Mouse (Mus musculus): Measurements from ENCODE around the gene Gstt1.
"Not testable (repeated sequence)": the region's sequence is repeated elsewhere in the genome, so short reads cannot be mapped to it uniquely, and the experiment has no call there.

Gene Gstt1

DNA sequence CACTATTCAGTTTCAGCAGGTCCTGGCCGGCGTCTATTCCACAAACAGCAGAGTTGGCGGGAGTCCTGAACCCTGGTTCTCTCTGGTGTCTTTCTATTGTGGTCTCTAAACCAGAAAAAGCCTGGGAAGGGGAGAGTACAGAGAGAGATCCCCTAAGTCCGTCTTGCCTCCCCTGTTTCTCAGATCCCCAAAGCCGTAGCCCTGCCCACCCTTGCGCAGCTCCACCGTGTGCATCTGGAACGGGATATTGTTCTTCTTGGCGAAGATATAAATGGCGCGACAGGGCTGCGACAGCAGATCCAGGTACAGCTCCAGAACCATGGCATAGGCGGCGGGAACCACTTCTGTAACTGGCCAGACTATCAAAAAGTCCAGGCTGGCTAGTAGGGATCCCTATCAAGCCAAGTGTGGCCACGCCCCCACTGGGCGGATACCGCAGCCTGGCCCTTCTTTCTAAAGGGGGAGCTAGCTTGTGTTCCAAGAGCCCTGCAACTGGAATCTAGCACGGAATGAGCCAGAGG lies at the start of gene Gstt1:
Gene Gstt1, minus strand, starts transcription at position 409 of the 521 bp plus-strand sequence.
- in situ Hi-C loops (cut with MseI, MboI), result no loop called here

DNA sequence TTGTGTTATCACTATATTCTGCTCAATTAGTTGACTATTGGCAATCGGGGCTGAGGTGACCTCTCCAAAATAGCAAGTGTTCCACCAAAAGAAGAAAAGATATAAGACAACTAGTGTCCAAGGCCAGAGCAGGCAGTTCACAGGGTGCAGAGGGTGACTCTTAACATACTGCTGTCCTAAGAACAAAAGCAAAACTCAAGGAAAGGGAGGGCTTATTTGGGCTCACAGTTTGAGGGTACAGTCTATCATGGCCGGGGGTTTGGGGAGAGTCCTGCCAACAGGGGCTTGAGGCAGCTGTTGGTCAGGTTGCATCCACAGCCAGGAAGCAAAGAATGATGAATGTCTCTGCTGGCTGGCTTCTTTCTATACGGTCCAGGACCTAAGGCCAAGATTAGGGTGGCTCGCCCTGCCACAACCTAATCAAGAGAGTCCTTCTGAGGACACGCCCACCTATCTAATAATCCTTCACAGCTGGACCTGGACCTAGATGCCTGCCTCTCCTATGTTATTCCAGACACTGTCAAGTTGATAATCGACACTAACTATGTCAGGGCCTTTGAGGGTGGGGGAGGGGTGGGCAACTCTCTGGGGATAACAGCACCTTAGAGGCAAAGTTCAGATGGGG lies 47.0 kb upstream of the Gstt1 start:
- in situ Hi-C loops (cut with MseI, MboI), result no loop called here

DNA sequence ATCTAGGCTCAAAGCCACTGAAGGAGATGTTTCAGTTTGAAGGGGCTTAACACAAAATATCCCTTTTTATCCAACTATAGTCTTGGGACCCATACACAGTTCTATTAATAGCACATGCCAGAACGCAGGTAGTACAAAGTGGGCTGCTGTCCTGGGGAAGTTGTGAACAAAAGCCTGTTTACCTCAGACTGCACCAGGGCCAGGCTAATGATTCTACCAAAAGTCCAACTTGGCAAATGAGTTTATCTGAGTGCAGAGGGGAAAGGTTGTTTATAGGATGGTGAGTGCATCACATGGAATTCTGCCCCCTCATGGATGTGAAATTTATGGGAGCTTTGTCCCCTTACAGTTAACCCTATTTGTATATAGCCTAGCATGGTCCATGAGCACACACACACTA lies 46.4 kb upstream of the Gstt1 start:
- in situ Hi-C loops (cut with MseI, MboI), result no loop called here

DNA sequence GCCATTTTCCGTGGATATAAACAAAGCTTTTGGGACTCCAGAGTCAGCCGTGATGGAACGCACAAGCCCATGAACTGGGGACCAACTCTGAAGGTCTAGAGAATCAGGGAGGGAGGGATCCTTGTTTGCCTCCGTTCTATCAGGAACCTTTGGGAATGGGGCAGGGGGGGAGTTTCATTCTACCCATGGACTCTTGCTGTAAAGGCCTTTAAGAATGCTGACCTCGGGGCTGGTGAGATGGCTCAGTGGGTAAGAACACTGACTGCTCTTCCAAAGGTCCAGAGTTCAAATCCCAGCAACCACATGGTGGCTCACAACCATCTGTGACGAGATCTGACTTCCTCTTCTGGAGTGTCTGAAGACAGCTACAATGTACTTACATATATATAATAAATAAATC lies 45.5 kb upstream of the Gstt1 start:
- in situ Hi-C loops (cut with MseI, MboI), result not testable (repeated sequence)

DNA sequence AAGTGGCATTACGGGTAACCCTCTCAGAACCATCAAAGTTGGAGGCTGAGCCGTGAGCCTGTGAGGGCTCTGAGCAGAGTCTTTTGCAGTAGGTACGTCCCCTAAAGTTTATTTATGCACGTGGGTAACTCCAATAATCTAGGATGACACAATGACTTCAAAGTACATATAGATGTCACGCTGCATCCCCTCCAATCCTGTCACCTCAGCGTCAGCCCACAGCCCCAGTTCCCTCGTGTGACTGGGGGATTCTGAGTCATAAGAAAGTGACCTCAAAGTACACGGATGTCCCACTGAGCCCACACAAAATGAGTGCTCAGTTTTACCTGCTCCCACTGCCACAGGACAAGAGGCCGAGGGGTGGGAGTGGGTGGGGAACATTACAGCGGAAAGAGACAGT lies 40.7 kb upstream of the Gstt1 start:
- in situ Hi-C loops (cut with MseI, MboI), result no loop called here

DNA sequence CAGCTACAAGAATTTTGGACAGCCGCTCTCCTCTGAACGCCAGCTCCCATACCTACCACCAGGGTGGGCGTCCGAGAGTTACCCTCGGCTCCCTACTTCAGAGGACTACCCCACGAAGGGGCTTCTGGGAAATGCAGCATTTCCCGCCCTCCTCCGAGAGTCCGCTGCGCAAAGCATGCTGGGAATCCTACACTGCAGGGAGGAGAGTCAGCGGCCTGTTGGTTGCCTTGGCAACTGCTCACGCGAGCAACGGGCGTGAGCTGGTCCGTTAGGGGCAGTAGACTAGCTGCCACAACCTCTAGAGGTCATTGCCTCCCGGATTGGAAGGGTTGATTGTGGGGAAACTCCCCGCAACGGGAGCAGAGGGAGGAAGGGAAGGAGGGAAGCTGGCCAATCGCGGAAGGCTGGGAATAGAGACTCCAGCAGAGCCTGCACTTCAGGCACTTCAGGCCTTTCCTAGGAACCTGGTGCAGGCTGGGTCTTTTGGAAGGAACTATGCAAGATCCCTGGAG lies 38.9 kb upstream of the Gstt1 start, which contains the start of gene Gstt2:
Gene Gstt2, minus strand, starts transcription at position 177 of the 512 bp plus-strand sequence.
- in situ Hi-C loops (cut with MseI, MboI), result no loop called here

DNA sequence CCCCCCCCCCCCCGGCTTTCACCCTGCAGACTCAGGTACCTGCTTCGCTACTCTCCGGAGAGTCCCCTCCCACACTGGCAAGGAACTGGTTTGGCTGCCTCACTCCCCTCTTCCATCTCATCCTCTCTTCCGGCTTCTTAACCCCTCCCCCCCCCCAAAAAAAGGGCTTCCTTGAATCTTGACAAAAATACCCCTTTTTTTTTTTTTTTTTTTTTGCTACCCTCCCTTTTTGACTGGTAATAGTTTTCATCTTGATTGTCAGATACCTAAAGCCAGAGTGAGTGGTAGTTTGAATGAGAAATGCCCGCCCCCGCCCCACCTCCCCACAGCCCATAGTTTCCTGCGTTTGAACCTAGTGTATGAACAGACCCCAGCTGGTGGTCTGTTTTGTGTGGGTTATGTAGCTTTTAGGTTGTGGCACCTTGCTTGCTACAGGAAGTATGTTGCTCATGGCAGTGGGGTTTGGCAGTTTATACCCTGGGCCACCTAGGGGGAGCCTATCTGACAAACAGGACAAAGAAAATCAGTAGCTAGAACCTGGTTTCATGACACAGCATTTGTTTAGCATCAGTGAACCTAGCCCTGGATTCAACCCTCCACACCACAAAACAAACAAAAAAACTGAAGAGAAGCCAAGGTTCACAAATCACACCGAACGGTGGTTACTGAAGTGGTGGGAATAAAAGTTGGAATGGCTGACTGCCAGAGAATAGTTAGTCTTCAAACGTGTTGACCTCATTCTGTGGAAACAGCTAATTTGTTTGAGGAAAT lies 37.6 kb upstream of the Gstt1 start:
- in situ Hi-C loops (cut with MseI, MboI), result no loop called here

DNA sequence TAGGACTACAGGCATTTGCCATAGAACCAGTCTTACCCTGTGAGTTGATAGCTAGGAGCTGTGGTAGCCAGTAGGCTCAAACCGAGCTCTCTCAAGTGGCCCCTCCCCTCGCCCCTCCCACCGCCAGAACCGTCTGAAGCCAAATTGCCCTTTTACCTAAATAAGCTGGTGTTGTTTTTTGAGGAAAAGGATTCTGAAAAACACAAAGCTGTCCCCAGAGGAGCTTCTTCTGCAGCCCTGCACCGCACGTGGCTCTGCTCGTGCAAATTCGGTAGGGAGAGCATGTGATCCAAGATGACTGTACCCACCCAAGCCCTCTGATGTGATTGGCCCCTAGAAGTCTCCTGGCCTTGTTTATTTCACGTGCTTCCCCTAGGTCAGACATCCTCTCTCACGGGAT lies 36.9 kb upstream of the Gstt1 start:
- in situ Hi-C loops (cut with MseI, MboI), result no loop called here

DNA sequence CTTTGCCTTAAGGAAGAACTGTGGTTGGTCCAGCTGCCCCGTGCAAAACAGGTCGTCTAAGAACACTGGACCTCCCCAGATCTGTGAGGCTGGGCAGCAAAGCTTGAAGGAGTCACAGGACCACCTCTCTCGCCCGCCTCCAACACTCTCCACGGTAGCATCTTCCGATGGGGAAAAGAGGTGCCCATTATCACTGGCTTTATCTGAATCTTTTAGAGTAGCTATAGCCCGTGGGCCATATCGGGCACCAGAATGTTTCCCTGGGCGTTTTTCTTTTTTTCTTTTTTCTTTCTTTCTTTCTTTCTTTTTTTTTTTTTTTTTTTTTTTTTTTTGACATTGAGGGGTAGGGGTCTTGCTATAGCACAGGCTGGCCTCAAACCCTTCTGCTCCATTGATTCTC lies 36.3 kb upstream of the Gstt1 start:
- in situ Hi-C loops (cut with MseI, MboI), result no loop called here

DNA sequence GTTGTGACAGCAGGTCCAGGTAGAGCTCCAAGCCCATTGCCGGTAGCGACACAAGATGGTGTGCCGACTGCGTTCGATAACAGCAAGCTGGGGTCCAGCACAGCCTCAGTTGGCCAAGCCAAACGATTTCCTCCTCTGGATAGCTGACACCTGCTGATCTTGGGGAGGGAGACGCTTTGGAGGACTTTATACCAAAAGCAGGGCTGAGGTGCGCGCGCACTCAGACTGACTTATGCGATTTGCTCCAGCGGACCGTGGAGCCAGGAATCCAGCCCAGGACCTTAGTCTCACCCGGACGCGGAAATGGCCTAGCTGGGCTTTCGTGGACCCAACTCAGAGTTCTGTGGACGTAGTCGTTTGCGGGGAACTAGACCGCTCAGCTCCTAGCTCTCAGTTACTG lies 35.9 kb upstream of the Gstt1 start:
- in situ Hi-C loops (cut with MseI, MboI), result no loop called here

DNA sequence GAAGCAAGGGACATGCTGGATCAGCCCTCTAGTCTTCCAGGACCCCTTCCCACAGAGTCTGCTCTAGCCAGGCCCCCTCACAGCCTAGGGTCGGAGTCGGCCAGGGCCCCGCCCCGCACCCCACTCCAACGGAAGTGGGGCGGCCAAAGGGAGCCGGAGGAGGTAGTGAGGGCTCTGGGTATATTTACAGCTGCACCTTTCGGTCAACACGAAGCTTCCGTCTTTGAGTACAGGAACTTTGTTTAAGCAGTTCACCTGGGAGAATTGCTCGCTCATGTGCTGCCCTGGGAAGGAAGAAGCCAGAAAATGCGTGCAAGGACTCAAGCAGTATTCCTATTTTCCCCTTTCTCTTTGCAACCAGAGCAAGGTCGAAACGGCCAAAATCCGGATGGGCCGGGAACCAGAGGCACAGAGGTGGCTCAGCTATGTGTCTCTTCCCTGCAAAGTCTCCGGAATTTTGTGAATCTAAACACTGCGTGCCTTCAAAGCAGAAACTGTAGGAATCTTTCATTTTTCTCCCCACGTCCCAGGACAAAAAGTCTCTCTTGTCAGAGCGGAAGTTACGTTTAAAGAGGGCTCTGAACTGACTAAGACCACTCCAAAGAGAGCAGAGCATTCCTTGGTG lies 35.2 kb upstream of the Gstt1 start:
- in situ Hi-C loops (cut with MseI, MboI), result no loop called here

DNA sequence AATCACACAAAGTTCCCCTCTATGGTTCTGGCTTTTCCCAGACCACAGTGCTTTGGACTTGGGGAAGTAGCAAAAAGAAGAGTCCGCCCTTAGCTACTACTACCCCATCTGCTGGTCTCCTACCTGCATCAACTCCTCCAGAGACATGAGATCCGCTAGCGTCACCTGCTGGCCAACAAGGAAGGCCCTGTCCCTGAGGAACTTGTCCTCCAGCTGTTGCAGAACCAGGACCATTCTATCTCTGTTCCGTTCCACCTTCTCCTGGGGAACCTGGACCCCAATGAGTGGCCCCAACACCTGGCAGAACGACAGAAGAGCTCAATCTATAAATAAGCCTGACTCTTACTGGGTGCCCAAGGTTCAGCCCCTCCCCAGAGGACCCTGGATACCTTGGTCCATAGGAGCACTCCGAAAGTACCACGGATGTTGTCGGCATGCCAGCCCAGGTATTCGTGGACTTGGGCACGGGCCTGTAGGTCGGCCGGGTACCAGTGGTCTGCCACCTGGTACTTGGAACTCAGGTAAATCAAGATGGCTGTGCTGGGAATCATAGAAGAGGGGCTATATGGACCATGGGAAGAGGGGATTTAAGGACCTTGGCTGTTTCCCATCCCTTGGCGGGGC lies 34.0 kb upstream of the Gstt1 start:
- in situ Hi-C loops (cut with MseI, MboI), result no loop called here

DNA sequence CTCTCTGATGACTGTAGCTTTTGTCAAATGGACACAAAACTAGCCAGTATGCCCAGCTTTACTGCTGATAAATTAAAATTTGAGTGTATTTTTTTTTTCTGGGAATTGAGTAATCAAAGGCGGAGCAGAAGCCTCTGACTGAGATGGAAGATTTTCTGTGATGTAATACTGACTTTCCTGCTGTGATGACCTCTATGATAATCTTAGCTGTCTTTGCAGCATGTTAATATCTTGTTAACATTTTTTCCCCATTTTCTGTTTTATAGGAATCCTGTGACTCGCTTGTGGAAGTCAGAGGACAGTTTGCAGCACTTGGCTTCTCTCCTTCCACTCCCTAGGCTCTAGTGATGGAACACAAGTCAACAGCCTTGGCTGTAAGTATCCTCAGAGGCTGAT lies 31.9 kb upstream of the Gstt1 start:
- in situ Hi-C loops (cut with MseI, MboI), result no loop called here

DNA sequence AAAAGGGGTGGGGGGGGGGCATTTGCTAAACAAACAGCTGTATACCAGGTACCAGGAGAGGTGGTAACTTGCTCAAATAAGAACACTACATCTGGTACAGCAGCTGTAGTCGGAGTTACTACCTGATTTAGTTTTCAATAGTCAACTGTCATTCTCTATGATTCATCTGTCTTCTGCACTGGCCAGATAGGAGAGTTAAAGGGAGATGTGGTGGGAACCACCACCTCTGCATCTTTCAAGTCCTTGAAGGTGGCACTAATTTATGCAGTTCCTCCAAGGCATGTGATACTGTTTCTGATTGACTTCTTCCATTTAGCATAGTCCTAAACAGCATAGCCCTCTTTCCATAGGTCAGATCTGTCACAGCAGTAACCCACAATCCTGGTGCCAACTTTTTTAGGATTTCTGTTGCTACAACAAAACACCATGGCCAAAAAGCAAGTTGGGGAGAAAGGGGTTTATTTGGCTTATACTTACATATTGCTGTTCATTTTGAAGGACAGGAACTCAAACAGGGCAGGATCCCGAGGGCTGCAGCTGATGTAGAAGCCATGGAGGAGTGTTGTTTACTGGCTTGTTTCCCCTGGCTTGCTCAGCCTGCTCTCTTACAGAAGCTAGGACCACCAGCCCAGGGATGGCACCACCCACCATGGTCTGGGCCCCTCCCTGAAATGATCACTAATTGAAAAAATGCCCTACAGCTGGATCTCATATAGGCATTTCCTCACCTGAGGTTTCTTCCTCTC lies 31.3 kb upstream of the Gstt1 start:
- in situ Hi-C loops (cut with MseI, MboI), result no loop called here

DNA sequence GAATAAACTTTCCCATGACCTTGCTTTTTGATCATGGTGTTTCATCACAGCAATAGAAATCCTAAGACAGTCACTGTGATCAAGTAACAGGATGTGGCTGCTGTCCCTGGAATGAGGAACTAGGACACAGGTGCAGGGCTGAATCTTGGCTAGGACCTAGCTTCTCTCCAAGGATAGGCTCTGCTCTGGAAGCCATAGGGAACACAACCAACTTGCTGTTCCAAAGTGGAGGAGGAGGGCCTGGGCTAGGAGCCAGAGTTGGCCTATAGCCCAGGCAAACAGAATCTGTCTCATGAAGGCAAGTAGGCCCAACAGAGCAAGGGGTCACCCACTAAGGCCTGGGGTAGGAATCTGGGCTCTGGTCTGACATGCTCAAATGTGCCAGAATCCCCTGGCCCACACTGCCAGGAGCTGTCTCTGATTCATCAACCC lies 30.1 kb upstream of the Gstt1 start:
- in situ Hi-C loops (cut with MseI, MboI), result no loop called here

DNA sequence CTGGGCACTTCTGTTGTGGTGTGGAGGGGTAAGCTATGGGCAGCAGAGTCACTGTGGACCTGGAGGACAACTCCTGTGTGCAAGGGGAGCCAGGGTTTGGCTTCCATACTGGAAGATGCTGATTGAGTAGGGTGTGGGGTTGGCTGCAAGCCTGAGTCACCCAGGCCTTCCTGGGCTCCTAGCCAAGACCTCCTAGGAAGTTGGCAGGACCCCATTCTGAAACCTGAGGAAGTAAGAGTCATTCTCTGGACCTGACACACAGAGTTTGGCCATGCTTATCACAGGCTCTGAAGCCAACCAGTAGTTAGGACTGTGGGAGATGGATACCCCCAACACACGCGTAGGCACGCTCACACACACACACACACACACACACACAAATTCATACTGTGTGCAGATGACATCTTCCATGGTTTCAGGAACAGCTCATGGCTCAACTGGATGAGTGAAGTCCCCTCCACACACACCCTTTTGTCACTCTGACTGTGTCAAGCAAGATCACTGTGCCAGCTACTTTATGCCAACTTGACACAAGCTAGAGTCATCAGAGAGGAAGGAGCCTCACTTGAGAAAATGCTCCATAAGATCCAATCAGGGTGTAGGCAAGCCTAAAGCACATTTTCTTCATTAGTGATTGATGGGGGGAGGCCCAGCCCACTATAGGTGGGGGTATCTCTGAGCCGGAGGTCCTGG lies 29.4 kb upstream of the Gstt1 start:
- in situ Hi-C loops (cut with MseI, MboI), result no loop called here

DNA sequence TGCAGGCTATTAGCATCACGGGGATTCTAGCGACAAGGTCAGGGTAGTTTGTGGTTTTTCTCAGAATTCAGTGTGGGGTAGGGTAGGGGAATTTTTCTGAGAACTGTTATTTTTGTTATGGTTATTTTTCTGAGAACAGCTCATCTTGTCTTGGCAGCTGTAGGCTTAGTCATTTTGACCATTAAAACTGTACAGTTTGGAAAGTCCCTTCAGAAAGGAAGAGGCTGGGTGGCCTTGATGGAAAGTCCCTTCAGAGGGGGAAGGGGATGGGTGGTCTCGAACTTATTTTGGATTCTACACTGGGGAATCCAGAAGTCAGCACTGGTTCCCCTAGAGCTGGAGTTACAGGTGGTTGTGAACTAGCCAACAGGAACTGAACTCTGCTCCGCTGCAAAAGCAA lies 26.1 kb upstream of the Gstt1 start:
- in situ Hi-C loops (cut with MseI, MboI), result no loop called here

DNA sequence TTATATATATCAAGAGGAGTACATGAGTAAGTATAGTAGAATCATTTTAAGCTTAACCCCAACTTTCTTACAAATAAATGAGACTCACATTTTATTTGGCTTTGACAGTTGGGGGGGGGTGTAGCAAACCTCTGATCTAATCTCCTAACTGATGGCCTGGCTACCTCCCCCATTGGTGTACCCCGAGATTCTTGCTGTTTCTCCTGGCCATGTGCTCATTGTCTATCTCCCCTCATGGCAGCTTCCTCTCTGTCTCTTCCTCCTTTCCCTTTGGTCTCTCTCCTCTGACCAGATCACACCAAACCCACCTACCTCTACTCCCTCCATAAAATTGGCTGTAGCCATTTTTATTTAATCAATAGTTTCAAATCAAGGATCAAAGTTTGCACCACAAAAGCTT lies 25.4 kb upstream of the Gstt1 start:
- in situ Hi-C loops (cut with MseI, MboI), result no loop called here

DNA sequence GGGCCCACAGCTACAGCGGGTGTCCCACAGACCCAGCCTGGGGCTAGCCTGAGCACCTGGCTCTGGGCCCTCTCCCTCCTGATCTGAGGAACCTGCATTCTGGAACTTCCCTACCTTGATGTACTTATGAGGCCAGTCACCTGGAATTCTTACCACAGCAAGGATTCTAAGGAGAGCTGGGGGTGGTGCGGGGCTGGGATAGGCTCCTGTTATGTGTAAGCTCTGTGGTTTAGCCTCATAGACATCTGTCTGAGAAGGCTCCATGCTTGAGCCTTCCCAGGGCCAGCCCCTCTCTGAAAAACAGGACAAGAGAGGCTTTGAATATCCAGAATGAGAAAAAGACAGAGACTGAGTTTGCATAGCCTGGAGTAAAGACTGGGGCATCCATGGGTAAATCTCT lies 24.1 kb upstream of the Gstt1 start, which contains the start of gene Gstt4:
Gene Gstt4, minus strand, starts transcription at position 101 of the 400 bp plus-strand sequence.
- in situ Hi-C loops (cut with MseI, MboI), result no loop called here

DNA sequence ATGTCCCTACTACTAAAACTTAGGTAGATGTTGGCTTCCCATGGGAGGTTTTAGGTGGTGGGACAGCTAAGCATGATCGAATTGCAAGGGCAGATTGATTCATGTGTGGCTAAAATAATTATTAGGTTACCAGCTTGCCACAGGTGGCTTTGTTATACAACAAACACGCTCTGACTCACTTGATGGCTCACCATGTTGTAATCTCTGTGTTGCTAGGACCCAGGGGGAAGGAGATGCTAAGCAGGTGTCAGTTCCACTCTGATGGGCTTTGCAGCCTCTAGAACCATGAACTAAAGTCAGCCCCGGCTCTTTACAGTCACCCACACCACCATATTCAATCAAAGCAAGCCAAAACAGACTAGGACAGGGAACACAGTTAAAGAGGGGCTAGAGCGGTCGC lies 21.5 kb upstream of the Gstt1 start:
- in situ Hi-C loops (cut with MseI, MboI), result no loop called here

DNA sequence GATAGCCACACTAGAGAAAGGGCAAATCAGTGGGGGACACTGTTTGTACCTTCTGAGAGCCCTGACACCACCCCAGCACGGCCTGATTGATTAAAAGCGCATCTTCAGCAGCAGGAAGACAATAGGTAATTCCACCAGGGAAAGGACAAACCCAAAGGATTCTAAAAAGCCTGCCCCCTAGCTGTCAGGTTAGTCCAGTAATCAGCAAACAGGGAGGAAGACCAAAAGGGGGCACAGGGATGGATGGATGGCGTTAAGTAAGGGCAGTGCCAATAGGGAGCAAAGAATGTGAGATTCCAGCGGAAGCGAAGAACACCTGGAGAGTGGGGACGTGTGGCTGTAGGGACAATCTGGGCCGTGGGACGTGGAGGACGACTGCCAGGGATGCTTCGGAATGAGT lies 20.3 kb upstream of the Gstt1 start:
- in situ Hi-C loops (cut with MseI, MboI), result no loop called here

Data from mouse trophoblast stem cell (cell line).